Mouse (Mus musculus) liver, embryonic 14.5 days (tissue): ENCODE results near the gene Tspan7.

ENCODE experiments used
- CTCF ChIP-seq: IDR thresholded peaks from 2 replicates; pipeline ENCODE4 v1.5.1; 2016; ENCODE audit warnings: antibody characterized with exemption, low read depth, control low read depth
- EP300 ChIP-seq: IDR thresholded peaks from 2 replicates; pipeline ENCODE4 v1.6.1; 2016; ENCODE audit warnings: antibody characterized with exemption, low read depth

GRCm38 (mm10) chrX:10558625-10559024 is 73.7 kb downstream of the Tspan7 start:
- TF ChIP-seq EP300 (no peak), CTCF (no peak)
